Mouse (Mus musculus) retina, adult 2 months (tissue): ENCODE results near the gene Amigo2.
A peak's percentile ranks its signal among the peaks of the same experiment; 100 is the strongest.

Experiments
- DNase-seq: peaks from one replicate; pipeline ENCODE4 v3.0.0-alpha.2; 2012; ENCODE audit warnings: low read depth, low spot score

Gene Amigo2

GRCm38 (mm10) chr15:97267094-97267695, 20.1 kb upstream of the Amigo2 start:
- DNase-seq = no peak

DNA sequence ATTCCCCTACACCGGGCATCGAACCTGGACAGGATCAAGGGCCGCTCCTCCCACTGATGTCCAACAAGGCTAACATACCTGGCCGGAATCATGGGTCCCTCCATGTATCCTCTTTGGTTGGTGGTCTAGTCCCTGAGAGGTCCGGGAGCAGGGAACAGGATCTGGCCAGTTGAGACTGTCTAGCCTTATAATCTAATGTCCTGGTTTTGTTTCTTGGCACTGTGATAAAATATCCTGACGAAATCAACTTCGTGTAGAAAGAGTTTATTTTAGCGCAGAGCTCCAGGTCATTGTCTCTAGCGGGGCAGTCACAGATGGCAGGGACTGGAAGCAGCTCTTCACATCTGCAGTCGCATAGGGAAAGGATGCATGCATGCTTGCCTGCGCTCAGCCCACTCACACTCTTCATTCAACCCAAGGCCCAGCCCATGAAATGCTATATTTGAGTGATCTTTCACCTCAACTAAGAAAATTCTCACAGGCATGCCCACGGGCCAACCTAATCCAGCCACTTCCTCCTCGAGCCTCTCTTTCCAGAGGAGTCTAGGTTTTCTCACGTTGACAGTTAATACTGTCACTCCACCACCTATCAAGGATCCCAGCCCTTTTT, 19.3 kb upstream of the Amigo2 start:
- DNase-seq = no peak

GRCm38 (mm10) chr15:97262251-97262650, 15.2 kb upstream of the Amigo2 start:
- DNase-seq = no peak

- no peak for DNase-seq
These were observed 13.0 kb upstream of the Amigo2 start for GRCm38 (mm10) chr15:97259968-97260597.

GRCm38 (mm10) chr15:97259300-97259699, 12.2 kb upstream of the Amigo2 start:
- DNase-seq = no peak

- DNase-seq = no peak
These were observed 11.6 kb upstream of the Amigo2 start for GRCm38 (mm10) chr15:97258483-97259230.

DNA sequence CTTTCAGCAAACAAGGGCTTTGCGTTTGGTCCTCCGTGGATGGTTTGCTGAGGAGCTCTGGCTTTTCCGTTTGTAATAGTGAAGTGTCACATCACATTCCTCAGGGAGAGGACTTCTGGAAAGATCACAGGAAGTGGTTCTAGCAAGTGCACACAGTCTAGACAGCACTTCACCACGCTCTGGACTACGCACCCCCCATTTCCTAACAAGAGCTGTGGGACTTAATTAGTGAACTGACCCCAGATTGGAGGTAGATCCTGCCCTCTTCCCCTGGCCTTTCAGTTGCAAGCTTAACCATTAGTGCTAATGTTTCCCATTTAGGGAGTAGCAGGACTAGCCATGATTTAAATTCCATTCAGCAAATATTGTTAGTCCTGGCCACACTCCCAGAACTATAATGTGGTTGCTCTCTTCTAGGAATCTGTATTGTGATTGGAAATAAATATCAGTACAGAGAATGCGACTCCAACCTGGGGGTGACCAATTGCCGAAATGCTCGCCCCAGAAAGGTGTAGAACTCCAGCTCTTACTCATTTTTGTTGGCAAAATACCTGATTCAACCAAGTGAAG, 10.2 kb upstream of the Amigo2 start:
- no peak for DNase-seq

- DNase-seq = no peak
These were observed 9.3 kb upstream of the Amigo2 start for GRCm38 (mm10) chr15:97256411-97256810.

DNA sequence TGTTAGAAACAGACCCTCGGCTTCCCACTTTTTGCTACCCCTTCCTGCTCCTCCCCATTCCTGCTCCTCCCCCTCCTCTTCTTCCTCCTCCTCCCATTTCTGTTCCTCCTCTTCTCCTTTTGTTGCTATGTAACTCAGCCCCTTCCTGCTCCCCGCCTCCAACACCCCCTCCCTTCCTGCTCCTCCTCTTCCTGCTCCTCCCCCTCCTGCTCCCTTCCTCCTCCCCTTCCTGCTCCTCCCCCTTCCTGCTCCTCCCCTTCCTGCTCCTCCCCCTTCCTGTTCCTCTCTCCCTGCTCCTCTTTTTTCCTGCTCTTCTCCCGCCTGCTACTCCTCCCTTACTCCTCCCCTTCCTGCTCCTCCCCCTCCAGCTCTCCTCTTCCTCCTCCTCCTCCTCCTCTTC, 8.7 kb upstream of the Amigo2 start:
- no peak for DNase-seq

- no peak for DNase-seq
These were observed 7.3 kb upstream of the Amigo2 start for GRCm38 (mm10) chr15:97254375-97254774.

DNA sequence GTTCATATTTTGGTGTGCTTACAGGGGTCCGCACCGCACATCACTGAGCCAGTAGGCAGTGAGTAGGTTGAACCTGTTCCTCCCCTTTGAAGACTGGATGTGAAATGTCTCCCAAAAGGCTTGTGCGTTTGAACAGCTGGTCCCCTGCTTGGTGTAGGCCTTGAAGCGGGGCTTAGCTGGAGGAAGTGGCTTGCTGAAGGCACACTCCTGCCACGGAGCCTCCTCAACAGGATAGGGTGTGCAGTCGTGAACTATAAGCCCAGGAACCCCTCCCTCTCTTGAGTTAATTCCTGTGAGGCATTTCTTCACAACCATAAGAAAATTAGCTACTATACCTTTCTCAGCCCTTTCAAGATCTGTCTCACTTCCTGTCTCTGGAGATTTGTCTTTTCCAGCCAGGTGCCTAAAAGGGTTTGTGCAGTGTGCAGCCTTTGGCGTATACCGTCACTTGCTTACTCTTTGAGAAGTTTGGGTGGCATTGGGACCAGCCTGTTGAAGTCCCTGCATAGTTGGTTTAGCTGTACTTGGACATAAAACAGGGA, 5.5 kb upstream of the Amigo2 start:
- DNase-seq = no peak

GRCm38 (mm10) chr15:97249322-97249721, 2.2 kb upstream of the Amigo2 start:
- DNase-seq = no peak

DNA sequence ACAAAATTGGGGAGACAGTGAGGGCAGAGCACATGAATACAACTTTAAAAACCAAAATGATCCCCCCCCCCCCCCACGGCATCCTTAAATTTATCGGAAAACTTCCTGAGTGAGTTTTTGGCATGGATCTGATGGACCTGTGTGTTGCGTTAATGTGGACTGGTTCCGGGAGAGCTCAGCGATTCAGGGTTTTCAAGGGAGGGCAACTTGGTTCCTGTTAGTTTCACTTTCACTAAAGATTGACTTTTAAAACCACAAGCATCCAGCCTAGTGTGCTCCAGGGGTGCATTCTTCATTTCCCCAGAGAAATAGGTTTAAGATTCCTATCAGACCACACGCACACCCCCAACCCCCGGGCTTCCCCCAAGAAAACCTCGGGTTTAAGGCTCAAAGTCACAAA, 1.2 kb upstream of the Amigo2 start:
- DNase-seq = no peak

DNA sequence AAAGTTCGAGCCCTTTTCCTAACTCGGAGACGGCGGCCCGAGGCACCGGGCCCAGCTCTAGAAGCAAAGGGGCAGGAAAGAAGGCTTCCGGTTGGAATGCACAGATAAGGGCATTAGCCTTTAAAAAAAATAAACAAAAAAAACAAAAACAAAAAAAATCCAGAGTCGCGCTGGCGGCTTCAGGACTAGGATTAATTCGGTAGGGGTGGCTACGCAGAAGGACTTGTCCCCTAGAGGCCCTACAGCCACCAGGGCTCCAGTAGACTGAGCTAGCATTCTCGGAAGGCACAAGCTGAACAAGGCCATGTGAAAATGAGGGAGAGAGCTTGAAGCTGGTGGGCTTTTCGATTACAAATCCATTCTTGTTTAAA, 689 bp upstream of the Amigo2 start:
- DNase-seq = no peak

- no peak for DNase-seq
These were observed 831 bp downstream of the Amigo2 start for GRCm38 (mm10) chr15:97246256-97246655.

- DNase-seq = no peak
These were observed 1.7 kb downstream of the Amigo2 start for GRCm38 (mm10) chr15:97245392-97245791.

DNA sequence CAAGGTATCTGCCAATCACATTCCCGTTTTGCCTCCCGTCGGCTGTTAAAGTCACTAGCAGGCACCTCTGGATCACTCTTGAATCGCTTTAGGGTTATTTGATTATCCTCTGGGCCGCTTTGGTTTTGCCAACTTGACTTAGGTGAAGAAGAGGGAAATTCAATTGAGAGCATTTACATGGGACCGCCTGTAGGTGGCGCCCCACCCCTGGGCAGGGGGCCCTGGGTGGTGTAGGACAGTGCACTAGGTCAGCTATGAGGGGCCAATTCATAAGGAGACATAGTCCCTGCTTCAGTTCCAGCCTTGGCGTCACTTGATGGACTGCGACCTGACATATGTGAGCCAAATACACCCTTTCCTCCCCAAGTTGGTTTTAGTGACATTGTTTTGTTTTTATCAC, 10.1 kb downstream of the Amigo2 start:
- DNase-seq = no peak

- DNase-seq = peak; percentile 42
These were observed 11.9 kb downstream of the Amigo2 start for GRCm38 (mm10) chr15:97235183-97235582.

GRCm38 (mm10) chr15:97234076-97234475, 13.0 kb downstream of the Amigo2 start:
- DNase-seq = no peak

DNA sequence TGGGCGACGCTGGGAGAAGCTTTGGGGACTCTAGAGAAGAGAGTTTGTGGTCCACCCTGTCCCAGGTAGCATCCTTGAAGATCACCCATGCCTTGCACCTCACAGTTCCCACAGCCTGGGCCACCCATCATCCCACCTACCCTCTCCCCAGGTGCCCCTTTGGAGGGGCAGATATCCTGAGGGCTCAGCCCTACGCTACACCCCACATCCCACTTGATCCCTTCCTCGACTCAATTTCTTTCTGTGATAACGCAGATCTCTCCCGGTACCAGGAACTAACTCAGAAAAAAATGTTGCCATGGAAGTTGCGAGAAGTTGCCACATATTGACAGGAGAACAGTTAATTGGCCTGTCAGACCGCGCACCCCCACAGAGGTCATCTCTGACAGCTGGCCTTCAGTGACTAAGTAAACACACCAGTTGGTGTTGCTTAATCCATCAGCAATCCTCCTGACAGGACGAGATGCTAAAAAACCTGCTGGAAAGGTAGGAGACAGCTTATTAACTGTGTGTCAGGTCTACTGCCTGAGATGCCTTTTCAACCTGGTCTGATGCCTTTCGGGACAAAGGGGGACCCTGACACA, 17.5 kb downstream of the Amigo2 start:
- no peak for DNase-seq

- DNase-seq = no peak
These were observed 23.1 kb downstream of the Amigo2 start for GRCm38 (mm10) chr15:97224003-97224402.

- DNase-seq = no peak
These were observed 23.7 kb downstream of the Amigo2 start for GRCm38 (mm10) chr15:97223431-97223830.
